Mouse (Mus musculus) lung, postnatal 25 days (tissue): ENCODE data around the gene 2900011O08Rik.
"Not testable (repeated sequence)": the region's sequence is repeated elsewhere in the genome, so short reads cannot be mapped to it uniquely, and the experiment has no call there.

Experiments
- DNase-seq: peaks from one replicate; pipeline ENCODE4 v3.0.0; 2022; ENCODE audit warnings: low spot score

2900011O08Rik gene

GRCm38 (mm10) chr16:13986574-13987478, at the start of gene 2900011O08Rik, which contains the start of gene Ifitm7:
Gene 2900011O08Rik, plus strand, starts transcription at chr16:13986604.
Gene Ifitm7, minus strand, starts transcription at chr16:13986888.
- no peak for DNase-seq

DNA sequence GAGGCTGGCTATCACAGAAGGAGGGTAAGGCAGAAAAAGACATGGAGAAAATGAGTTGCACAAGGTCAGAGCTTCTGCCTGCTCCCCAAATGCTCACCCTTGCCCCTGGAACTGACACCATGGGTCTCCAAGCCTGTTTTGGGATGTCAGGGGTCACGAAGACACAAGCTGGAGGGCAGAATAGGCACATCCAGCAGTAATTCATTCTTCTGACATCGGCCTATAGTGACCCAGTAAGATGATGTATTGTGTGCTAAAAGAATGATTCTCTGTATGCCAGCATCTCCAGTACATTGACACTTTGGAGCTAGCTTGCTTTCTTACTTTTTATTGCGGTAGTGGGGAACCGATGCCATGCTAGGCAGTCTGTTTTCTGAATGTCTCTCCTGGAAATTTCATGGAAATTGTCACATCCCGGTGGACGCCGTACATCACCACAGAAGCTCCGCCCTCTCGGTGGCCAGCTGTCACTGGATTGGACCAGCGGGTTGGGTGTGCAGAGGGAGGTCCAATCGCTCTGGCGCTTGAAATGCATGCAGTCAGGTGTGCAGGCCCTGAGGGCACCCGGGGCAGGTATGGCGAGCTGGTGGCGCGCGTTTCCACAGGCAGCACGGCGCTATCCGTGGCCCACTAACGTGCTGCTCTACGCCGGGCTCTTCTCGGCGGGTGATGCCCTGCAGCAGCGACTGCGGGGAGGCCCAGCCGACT, 46.1 kb upstream of the 2900011O08Rik start:
- peak; percentile 80 for DNase-seq

GRCm38 (mm10) chr16:13940847-13941395, 45.5 kb upstream of the 2900011O08Rik start:
- no peak for DNase-seq

GRCm38 (mm10) chr16:13944178-13944577, 42.2 kb upstream of the 2900011O08Rik start:
- no peak for DNase-seq

DNA sequence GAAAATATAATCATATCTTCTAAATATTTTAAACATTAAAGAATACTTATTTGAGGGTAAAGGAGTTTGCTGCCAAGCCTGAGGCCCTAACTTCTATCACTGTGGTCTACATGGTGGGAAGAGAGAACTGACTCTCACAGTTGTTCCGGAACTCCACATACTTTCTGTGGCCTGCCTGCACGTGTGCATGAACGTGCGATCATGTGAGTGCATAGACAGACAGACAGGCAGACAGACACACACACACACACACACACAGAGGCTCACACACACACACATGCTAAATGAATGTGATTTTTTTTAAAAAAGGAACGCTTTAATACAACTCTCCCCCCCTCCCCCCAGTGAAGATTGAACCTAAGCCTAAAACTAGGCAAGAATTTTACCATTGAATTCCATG, 41.7 kb upstream of the 2900011O08Rik start:
- no peak for DNase-seq

GRCm38 (mm10) chr16:13945153-13945552, 41.3 kb upstream of the 2900011O08Rik start:
- DNase-seq, result no peak

GRCm38 (mm10) chr16:13946306-13946705, 40.1 kb upstream of the 2900011O08Rik start:
- peak; percentile 82 for DNase-seq

DNA sequence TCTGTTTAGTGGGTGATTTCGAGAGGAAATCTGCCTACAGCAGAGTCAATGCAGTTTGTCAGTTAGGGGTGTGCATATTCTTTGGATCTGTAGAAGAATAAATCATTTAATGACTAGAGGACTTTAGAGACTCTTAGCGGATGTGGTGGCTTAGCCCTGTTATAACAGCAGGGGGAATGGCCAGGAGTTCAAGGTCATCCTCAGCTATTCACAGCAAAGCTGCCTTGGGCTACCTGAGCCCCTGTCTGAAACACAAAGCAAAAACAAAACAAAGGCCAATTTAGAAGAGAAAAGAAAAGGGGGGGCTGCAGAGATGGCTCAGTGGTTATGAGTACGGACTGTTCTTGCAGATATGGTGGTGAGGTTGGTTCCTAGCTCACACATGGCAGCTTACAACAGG, 35.2 kb upstream of the 2900011O08Rik start:
- DNase-seq, result no peak

- no peak for DNase-seq
Observed at GRCm38 (mm10) chr16:13962053-13962452, 24.4 kb upstream of the 2900011O08Rik start.

DNA sequence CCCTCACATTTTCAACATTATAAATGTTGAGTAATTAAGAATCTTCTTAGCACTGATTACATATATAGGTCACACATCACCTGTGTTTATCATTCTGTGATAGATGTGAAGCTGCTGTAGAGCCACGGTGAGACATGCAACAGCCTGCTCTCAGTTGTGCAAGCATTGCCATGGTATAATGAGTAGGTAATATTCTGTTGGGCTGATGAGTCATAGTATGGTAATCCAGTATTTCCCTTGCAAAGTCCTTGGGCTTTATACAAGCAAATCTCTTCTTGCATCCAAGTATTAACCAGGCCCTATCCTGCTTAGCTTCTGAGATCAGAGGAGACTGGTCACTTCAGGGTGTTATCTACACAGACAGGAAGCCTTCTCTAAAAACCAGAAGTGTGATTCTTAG, 17.3 kb upstream of the 2900011O08Rik start:
- DNase-seq, result no peak

GRCm38 (mm10) chr16:13972051-13972450, 14.4 kb upstream of the 2900011O08Rik start:
- DNase-seq, result no peak

- DNase-seq, result not testable (repeated sequence)
Observed at GRCm38 (mm10) chr16:13976358-13976896, 10.0 kb upstream of the 2900011O08Rik start.

GRCm38 (mm10) chr16:13977026-13977425, 9.4 kb upstream of the 2900011O08Rik start:
- not testable (repeated sequence) for DNase-seq

GRCm38 (mm10) chr16:13981726-13982125, 4.7 kb upstream of the 2900011O08Rik start:
- not testable (repeated sequence) for DNase-seq

DNA sequence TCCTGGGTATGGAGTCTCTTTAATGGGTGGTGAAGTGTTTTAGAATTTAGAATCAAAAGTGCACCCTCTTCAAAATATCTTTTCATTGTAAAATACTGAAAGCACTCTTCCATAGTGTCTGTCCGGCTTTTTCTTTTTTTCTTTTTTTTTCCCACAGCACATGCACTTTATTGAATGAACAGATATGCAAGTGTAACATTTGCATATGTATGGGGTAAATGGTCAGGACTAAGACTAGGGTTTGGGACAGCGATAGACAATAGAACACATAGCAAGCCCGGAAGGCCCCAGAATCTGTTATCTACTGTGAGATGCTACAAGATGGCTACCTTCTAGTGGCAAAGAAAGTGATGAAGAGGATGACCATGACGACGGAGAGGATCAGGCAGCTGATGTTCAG, 3.2 kb upstream of the 2900011O08Rik start:
- no peak for DNase-seq

GRCm38 (mm10) chr16:13986197-13986573, 219 bp upstream of the 2900011O08Rik start:
- no peak for DNase-seq

DNA sequence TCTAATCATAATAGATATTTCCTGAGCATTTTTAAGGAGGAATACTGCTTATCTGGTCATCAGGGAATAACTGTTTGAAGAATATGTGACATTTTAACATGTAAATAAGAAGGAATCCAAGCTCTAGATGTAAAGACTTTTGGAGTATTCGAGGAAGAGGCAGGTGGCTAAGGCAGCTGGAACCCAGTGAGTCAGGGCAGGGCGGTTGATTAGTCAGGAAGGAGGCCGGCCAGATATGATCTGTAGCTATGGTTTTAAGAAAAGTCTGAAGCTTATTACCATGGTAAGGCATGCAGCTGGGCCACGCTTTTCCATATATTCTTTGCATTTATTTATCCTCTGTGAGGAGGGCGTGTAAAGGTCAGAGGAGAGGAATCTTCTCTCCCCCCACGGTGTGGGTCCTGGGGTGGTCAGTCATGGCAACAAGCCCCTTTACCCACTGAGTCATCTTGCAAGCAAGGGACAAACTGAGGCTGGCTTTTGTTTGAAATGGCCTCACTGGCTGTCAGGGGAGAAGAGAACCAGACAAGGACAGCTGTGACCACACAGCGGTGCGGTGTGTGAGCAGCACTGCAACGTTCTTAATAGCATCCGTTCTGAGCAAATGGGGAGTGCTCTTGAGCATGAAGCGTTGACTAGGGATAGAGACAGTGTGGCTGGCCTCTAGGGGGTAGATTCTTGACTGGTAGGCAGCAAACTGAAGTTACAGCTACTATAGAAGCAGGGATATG, 6.3 kb downstream of the 2900011O08Rik start:
- no peak for DNase-seq

DNA sequence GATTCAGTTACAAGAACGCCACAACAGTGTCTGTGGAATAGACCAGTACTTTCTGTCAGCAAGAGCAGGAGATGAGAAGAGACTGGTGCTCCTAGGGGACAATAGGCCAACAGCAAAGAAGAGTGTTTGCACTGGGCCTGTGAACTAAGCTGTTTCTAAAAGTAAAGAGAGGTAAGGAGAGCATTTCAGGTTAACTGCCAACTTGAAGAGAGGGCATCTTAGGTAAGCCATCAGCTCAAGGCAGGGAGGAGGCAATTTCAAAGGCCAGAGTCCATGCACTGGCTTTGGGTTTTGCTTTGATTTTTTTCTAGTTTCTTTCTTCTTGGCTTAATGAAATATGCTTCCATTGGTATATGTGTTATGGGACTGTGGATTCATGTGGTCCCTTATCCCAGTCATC, 7.7 kb downstream of the 2900011O08Rik start:
- no peak for DNase-seq

GRCm38 (mm10) chr16:13994502-13994901, 8.1 kb downstream of the 2900011O08Rik start:
- no peak for DNase-seq

GRCm38 (mm10) chr16:14003386-14004130, 17.2 kb downstream of the 2900011O08Rik start:
- DNase-seq, result no peak

GRCm38 (mm10) chr16:14004170-14004569, 17.8 kb downstream of the 2900011O08Rik start:
- DNase-seq, result peak; percentile 2
